Mouse (Mus musculus) CH12.LX (cell line): Measurements from ENCODE around the gene Fam243. TPM values are rescaled to one million over a fixed set of nuclear protein-coding genes. Genes with fewer than 3 reads are reported as not detected.

Experiments used
- DNase-seq: peaks from one replicate; pipeline ENCODE4 v3.0.0-alpha.2; 2013; ENCODE audit errors: extremely low read depth
- H3K27ac ChIP-seq: 2 replicates; pipeline ENCODE4 v1.5.1; 2012; ENCODE audit warnings: low read depth, mild to moderate bottlenecking, control low read depth, moderate library complexity; ENCODE audit not compliant: insufficient read depth
- H3K27me3 ChIP-seq: replicated peaks from 2 replicates; pipeline ENCODE3; 2012; ENCODE audit warnings: inconsistent platforms
- H3K36me3 ChIP-seq, 2 experiments: replicated peaks in 1 of 2; 2 replicates each; pipeline versions ENCODE3 to v1.6.1; 2012; ENCODE audit warnings: inconsistent platforms in 1 of 2, low read length in 1 of 2, mild to moderate bottlenecking in 1 of 2, mixed read lengths in 1 of 2, moderate library complexity in 1 of 2; ENCODE audit not compliant: control insufficient read depth in 1 of 2, insufficient read depth in 1 of 2
- H3K4me1 ChIP-seq, 2 experiments: 2 replicates each; pipeline ENCODE4 v1.6.1; 2012; ENCODE audit warnings: inconsistent platforms in 1 of 2, moderate library complexity in 1 of 2; ENCODE audit not compliant: insufficient read depth in 2 of 2, control insufficient read depth in 1 of 2
- H3K4me2 ChIP-seq: 2 replicates; pipeline ENCODE4 v1.6.1; 2012; ENCODE audit warnings: low read depth, mild to moderate bottlenecking, control low read depth; ENCODE audit not compliant: poor library complexity, insufficient read depth, severe bottlenecking
- H3K4me3 ChIP-seq, 3 experiments: fragments of 150-350 bp in 1 of 3; sonication (generic) in 1 of 3; replicated peaks in 1 of 3; 2 replicates each; pipeline versions ENCODE3 to v1.5.1; 2011 to 2012; ENCODE audit warnings: low read depth in 2 of 3, low read length in 2 of 3, mild to moderate bottlenecking in 2 of 3, moderate library complexity in 2 of 3, control low read depth in 1 of 3, improper control_type of control experiment in 1 of 3, inconsistent platforms in 1 of 3, mixed read lengths in 1 of 3; ENCODE audit not compliant: poor library complexity in 1 of 3
- H3K79me2 ChIP-seq: replicated peaks from 2 replicates; pipeline ENCODE4 v1.6.1; 2012; ENCODE audit warnings: mild to moderate bottlenecking, moderate library complexity; ENCODE audit not compliant: control insufficient read depth, poor library complexity, insufficient read depth, severe bottlenecking; ENCODE audit errors: extremely low read depth
- H3K9ac ChIP-seq: 2 replicates; pipeline ENCODE4 v1.6.1; 2012; ENCODE audit warnings: low read depth, mild to moderate bottlenecking, control low read depth, moderate library complexity; ENCODE audit not compliant: insufficient read depth
- H3K9me3 ChIP-seq: replicated peaks from 2 replicates; pipeline ENCODE3; 2012; ENCODE audit warnings: low read length, inconsistent platforms, mixed read lengths
- BHLHE40 ChIP-seq: IDR thresholded peaks from 2 replicates; pipeline ENCODE4 v1.6.1; 2011; ENCODE audit warnings: mild to moderate bottlenecking, low read depth, low read length, improper control_type of control experiment
- ELF1 ChIP-seq: IDR thresholded peaks from 2 replicates; pipeline ENCODE4 v1.6.1; 2014; ENCODE audit warnings: low read depth, mild to moderate bottlenecking, inconsistent platforms, low read length, improper control_type of control experiment
- GABPA ChIP-seq: IDR thresholded peaks from 2 replicates; pipeline ENCODE4 v1.6.1; 2012; ENCODE audit warnings: low read depth, low read length, improper control_type of control experiment, inconsistent platforms; ENCODE audit not compliant: insufficient replicate concordance
- HCFC1 ChIP-seq: IDR thresholded peaks from 2 replicates; pipeline ENCODE4 v1.6.1; 2012; ENCODE audit warnings: low read depth, mild to moderate bottlenecking, inconsistent platforms, low read length, improper control_type of control experiment
- IRF4 ChIP-seq: IDR thresholded peaks from 2 replicates; pipeline ENCODE4 v1.6.1; 2014; ENCODE audit warnings: low read depth, mild to moderate bottlenecking, inconsistent platforms, low read length, improper control_type of control experiment
- JUN ChIP-seq: IDR thresholded peaks from 2 replicates; pipeline ENCODE4 v1.6.1; 2011; ENCODE audit warnings: low read depth, mild to moderate bottlenecking, low read length, improper control_type of control experiment, moderate library complexity; ENCODE audit not compliant: insufficient read depth
- JUND ChIP-seq: conservative IDR thresholded peaks from 2 replicates; pipeline ENCODE4 v1.6.1; 2011; ENCODE audit warnings: low read depth, low read length, improper control_type of control experiment
- KAT2A ChIP-seq: IDR thresholded peaks from 2 replicates; pipeline ENCODE4 v1.6.1; 2012; ENCODE audit warnings: low read length, improper control_type of control experiment, inconsistent platforms; ENCODE audit not compliant: insufficient replicate concordance
- MAFK ChIP-seq: IDR thresholded peaks from 2 replicates; pipeline ENCODE4 v1.6.1; 2011; ENCODE audit warnings: low read length, improper control_type of control experiment; ENCODE audit not compliant: insufficient replicate concordance
- MAX ChIP-seq: IDR thresholded peaks from 2 replicates; pipeline ENCODE4 v1.6.1; 2011; ENCODE audit warnings: low read length, improper control_type of control experiment
- MXI1 ChIP-seq: IDR thresholded peaks from 2 replicates; pipeline ENCODE4 v1.6.1; 2011; ENCODE audit warnings: mild to moderate bottlenecking, low read depth, low read length, improper control_type of control experiment
- MYC ChIP-seq: IDR thresholded peaks from 2 replicates; pipeline ENCODE4 v1.6.1; 2011; ENCODE audit warnings: low read depth, mild to moderate bottlenecking, improper control_type of control experiment, low read length
- NELFE ChIP-seq: IDR thresholded peaks from 2 replicates; pipeline ENCODE4 v1.6.1; 2011; ENCODE audit warnings: low read depth, low read length, improper control_type of control experiment
- RAD21 ChIP-seq: IDR thresholded peaks from 2 replicates; pipeline ENCODE4 v1.6.1; 2011; ENCODE audit warnings: low read depth, mild to moderate bottlenecking, low read length, improper control_type of control experiment, moderate library complexity
- RCOR1 ChIP-seq: conservative IDR thresholded peaks from 2 replicates; pipeline ENCODE4 v1.6.1; 2012; ENCODE audit warnings: low read depth, mild to moderate bottlenecking, inconsistent platforms, low read length, improper control_type of control experiment
- SMC3 ChIP-seq: IDR thresholded peaks from 2 replicates; pipeline ENCODE4 v1.6.1; 2011; ENCODE audit warnings: low read depth, low read length, improper control_type of control experiment
- TBP ChIP-seq: conservative IDR thresholded peaks from 2 replicates; pipeline ENCODE4 v1.6.1; 2011; ENCODE audit warnings: low read depth, low read length, improper control_type of control experiment
- TCF12 ChIP-seq: IDR thresholded peaks from 2 replicates; pipeline ENCODE4 v1.6.1; 2014; ENCODE audit warnings: low read depth, mild to moderate bottlenecking, inconsistent platforms, low read length, improper control_type of control experiment
- UBTF ChIP-seq: IDR thresholded peaks from 2 replicates; pipeline ENCODE4 v1.6.1; 2012; ENCODE audit warnings: low read depth, mild to moderate bottlenecking, inconsistent platforms, low read length, improper control_type of control experiment, moderate library complexity
- USF1 ChIP-seq: IDR thresholded peaks from 2 replicates; pipeline ENCODE4 v1.6.1; 2014; ENCODE audit warnings: low read depth, mild to moderate bottlenecking, inconsistent platforms, low read length, improper control_type of control experiment
- USF2 ChIP-seq: conservative IDR thresholded peaks from 2 replicates; pipeline ENCODE4 v1.6.1; 2011; ENCODE audit warnings: low read depth, low read length, improper control_type of control experiment
- ZC3H11A ChIP-seq: IDR thresholded peaks from 2 replicates; pipeline ENCODE4 v1.6.1; 2012; ENCODE audit warnings: low read depth, mild to moderate bottlenecking, inconsistent platforms, low read length, improper control_type of control experiment
- ZKSCAN1 ChIP-seq: IDR thresholded peaks from 2 replicates; pipeline ENCODE4 v1.6.1; 2012; ENCODE audit warnings: low read depth, inconsistent platforms, low read length, improper control_type of control experiment, borderline replicate concordance
- ZMIZ1 ChIP-seq: IDR thresholded peaks from 2 replicates; pipeline ENCODE4 v1.6.1; 2012; ENCODE audit warnings: low read depth, mild to moderate bottlenecking, inconsistent platforms, low read length, improper control_type of control experiment
- ZNF384 ChIP-seq: IDR thresholded peaks from 2 replicates; pipeline ENCODE4 v1.6.1; 2012; ENCODE audit warnings: low read depth, low read length, improper control_type of control experiment, inconsistent platforms
- dilution Hi-C: fragments of 300-500 bp; cut with MboI; formaldehyde crosslinking; loops from 2 replicates; pipeline ENCODE4 v1.14.3; 2020; ENCODE audit warnings: low sequenced_read_pairs; ENCODE audit not compliant: extremely low pct_unique_long_range_greater_than_20kb, extremely low pct_ligation_motif_present
- in situ Hi-C: fragments of 300-500 bp; cut with MboI; formaldehyde crosslinking; loops from 3 replicates; pipeline ENCODE4 v1.14.3; 2019; ENCODE audit warnings: low sequenced_read_pairs, low pct_ligation_motif_present, low pct_unique_long_range_greater_than_20kb, mixed read lengths
- polyA plus RNA-seq: library from polyadenylated mRNA; unstranded; fragments of >175 nt; gene quantifications from 2 replicates; pipeline ENCODE4 v1.2.1, GENCODE M21; 2012; ENCODE audit warnings: low read depth; ENCODE audit not compliant: insufficient read length
- total RNA-seq, 2 experiments: library from RNA; depleted of rRNA; stranded (reverse); fragments of 300-350 nt in 1 of 2; fragments of >200 nt in 1 of 2; gene quantifications; 2 replicates each; pipeline ENCODE4 v1.2.3; 2012 to 2014

The Fam243 gene
- total and polyA plus RNA-seq, 3 experiments, result not detected

DNA sequence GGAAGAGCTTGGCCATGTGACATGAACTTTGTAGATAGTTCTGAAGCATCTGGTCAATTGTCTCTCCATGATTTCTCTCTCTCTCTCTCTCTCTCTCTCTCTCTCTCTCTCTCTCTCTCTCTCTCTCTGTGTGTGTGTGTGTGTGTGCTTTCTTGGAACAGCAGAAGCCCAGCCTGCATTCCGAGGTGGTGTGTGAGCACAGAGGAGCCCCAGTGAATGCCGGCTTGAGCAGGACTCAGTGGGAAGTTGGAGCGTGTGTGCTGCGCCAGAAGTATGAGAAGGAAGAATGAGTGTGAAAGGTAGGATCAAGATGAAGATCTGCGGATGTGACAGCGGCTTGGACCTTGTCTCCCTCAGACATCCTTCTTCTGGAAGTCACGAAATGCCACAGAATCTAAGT lies 44.2 kb upstream of the Fam243 start:
- Histone ChIP-seq H3K79me2 (no peaks in the 10 kb centered on the region), H3K9ac (no peak overlapping the region), H3K4me3 (no peak overlapping the region), H3K4me1 (peaks cover 0 to 4% of the 10 kb centered on the region in 2 experiments; a peak in 2 of 4 replicates), H3K9me3 (no peaks in the 10 kb centered on the region), H3K4me2 (no peak overlapping the region), H3K27ac (no peak overlapping the region), H3K27me3 (peaks cover 17% of the 10 kb centered on the region), H3K36me3 (no peaks in the 10 kb centered on the region)
- TF ChIP-seq GABPA (no peak), MAX (no peak), ZNF384 (no peak), USF2 (no peak), ZMIZ1 (no peak), USF1 (no peak), JUND (no peak), TBP (no peak), RCOR1 (no peak), SMC3 (no peak), JUN (no peak), UBTF (no peak), ZKSCAN1 (no peak), MXI1 (no peak), ELF1 (no peak), HCFC1 (no peak), MYC (no peak)
- in situ Hi-C loops, result no loop called here
- DNase-seq, result no peak
- dilution Hi-C loops, result no loop called here

DNA sequence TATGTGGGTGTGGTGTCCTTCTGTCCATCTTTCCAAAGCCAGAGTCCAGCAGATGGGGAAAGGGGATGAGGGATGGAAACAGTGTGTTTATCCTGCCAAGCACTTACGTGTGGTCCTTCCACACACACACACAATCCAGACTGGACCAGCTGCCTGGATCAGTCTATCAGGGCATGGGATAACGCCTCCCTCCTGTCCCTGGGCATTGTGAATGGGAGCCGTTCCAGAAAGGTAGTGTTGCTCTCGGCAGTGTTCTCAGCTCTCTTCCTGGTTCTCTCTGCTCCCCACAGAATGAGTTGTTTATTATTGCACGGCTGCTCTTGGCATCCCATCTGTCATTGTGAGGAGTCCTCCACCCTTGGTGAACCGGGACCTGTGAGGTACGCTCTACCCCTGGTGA lies 39.5 kb upstream of the Fam243 start:
- H3K4me3 ChIP-seq, result no peak overlapping the region
- no peaks in the 10 kb centered on the region for H3K36me3 ChIP-seq
- DNase-seq, result no peak
- no peak overlapping the region for H3K4me2 ChIP-seq
- H3K27me3 ChIP-seq, result peaks cover 15% of the 10 kb centered on the region
- dilution Hi-C loops, result no loop called here
- in situ Hi-C loops, result no loop called here
- H3K79me2 ChIP-seq, result no peaks in the 10 kb centered on the region
- no peaks in the 10 kb centered on the region for H3K9me3 ChIP-seq
- no peak overlapping the region for H3K9ac ChIP-seq
- H3K4me1 ChIP-seq, result peaks cover 7 to 23% of the 10 kb centered on the region in 2 experiments
- TF ChIP-seq MAFK, result no peak
- no peak for TF ChIP-seq TCF12
- no peak for TF ChIP-seq ZMIZ1
- no peak for TF ChIP-seq KAT2A
- no peak for TF ChIP-seq IRF4
- TF ChIP-seq NELFE, result no peak
- TF ChIP-seq RAD21, result no peak
- no peak for TF ChIP-seq MAX
- no peak for TF ChIP-seq BHLHE40
- no peak for TF ChIP-seq ZC3H11A
- TF ChIP-seq, all 38 proteins: peak for 0
- no peak overlapping the region for H3K27ac ChIP-seq
